Mouse (Mus musculus) testis, adult 2 months (tissue): ENCODE measurements at regions not wholly inside any gene's neighbourhood (a gene's known extent, or its start where the extent isn't known, plus 50 kb on each side); places are given as distances from the start of the nearest gene placed in this dataset.

Source experiments
- CTCF ChIP-seq: fragments of 200-500 bp; IDR thresholded peaks from 2 replicates; pipeline ENCODE4 v1.5.1; 2012; ENCODE audit warnings: low read depth, mild to moderate bottlenecking, inconsistent platforms, low read length, moderate library complexity; ENCODE audit not compliant: control insufficient read depth, insufficient read depth, insufficient replicate concordance
- POLR2A ChIP-seq: fragments of 200-500 bp; IDR thresholded peaks from 2 replicates; pipeline ENCODE4 v1.6.1; 2012; ENCODE audit warnings: low read depth, mild to moderate bottlenecking, inconsistent platforms, low read length, moderate library complexity; ENCODE audit not compliant: control insufficient read depth

DNA sequence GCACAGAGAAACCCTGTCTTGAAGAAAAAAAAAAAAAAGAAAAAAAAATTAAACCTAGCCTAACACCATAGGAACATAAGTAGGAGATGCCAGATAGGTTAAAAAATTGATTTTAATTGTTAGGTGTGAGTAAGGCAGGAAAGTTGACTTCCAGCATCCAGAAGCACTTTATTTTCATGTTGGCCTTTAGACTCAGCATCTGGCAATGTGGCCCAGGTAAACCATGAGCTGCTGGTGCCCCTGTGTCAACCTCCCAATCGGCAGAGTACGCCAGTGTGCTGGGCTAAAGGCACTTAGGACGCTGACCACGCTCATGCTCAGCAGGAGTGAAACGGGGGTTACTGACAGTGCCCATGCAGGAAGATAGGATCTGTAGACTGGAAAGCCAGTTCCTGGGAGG is 152.8 kb upstream of the Otx2 start:
- TF ChIP-seq CTCF (no peak), POLR2A (no peak)
